Mouse (Mus musculus) kidney, adult 8-10 months (tissue): Measurements from ENCODE around the gene BC067074.
"Not testable (repeated sequence)": the region's sequence is repeated elsewhere in the genome, so short reads cannot be mapped to it uniquely, and the experiment has no call there.

Source experiments
- DNase-seq, 2 experiments: peaks; one replicate each; pipeline ENCODE4 v3.0.0; 2022

Gene BC067074

GRCm38 (mm10) chr13:113379766-113380309 lies 86.9 kb downstream of the BC067074 start:
- DNase-seq, result no peak

GRCm38 (mm10) chr13:113381710-113382109 lies 88.8 kb downstream of the BC067074 start:
- DNase-seq, result no peak

- no peak for DNase-seq
Measured at GRCm38 (mm10) chr13:113382201-113382600, 89.2 kb downstream of the BC067074 start.

GRCm38 (mm10) chr13:113382770-113383169 lies 89.8 kb downstream of the BC067074 start:
- not testable (repeated sequence) for DNase-seq

- no peak for DNase-seq
Measured at GRCm38 (mm10) chr13:113393386-113393785, 100.4 kb downstream of the BC067074 start.

GRCm38 (mm10) chr13:113394591-113394990 lies 101.6 kb downstream of the BC067074 start:
- DNase-seq, result no peak

- no peak for DNase-seq
Measured at GRCm38 (mm10) chr13:113397006-113397520, 104.1 kb downstream of the BC067074 start.

- no peak for DNase-seq
Measured at GRCm38 (mm10) chr13:113401373-113402010, 108.5 kb downstream of the BC067074 start.

- DNase-seq, result no peak
Measured at GRCm38 (mm10) chr13:113403706-113404105, 110.7 kb downstream of the BC067074 start.

- no peak for DNase-seq
Measured at GRCm38 (mm10) chr13:113404172-113404571, 111.2 kb downstream of the BC067074 start.

GRCm38 (mm10) chr13:113409941-113410340 lies 117.0 kb downstream of the BC067074 start:
- DNase-seq, result peak in 1 of 2 experiments; percentile 6

- no peak for DNase-seq
Measured at GRCm38 (mm10) chr13:113415527-113415926, 122.6 kb downstream of the BC067074 start.

GRCm38 (mm10) chr13:113416986-113417385 lies 124.0 kb downstream of the BC067074 start:
- no peak for DNase-seq

GRCm38 (mm10) chr13:113417757-113418483 lies 125.0 kb downstream of the BC067074 start:
- peak; percentile 23 to 44 for DNase-seq

- DNase-seq, result no peak
Measured at GRCm38 (mm10) chr13:113418632-113419031, 125.7 kb downstream of the BC067074 start.

GRCm38 (mm10) chr13:113421472-113421871 lies 128.5 kb downstream of the BC067074 start:
- no peak for DNase-seq

GRCm38 (mm10) chr13:113423825-113424224 lies 130.9 kb downstream of the BC067074 start:
- no peak for DNase-seq

GRCm38 (mm10) chr13:113425907-113426306 lies 132.9 kb downstream of the BC067074 start:
- no peak for DNase-seq
